Mouse (Mus musculus): Measurements from ENCODE around the gene Efna1.

Gene Efna1

DNA sequence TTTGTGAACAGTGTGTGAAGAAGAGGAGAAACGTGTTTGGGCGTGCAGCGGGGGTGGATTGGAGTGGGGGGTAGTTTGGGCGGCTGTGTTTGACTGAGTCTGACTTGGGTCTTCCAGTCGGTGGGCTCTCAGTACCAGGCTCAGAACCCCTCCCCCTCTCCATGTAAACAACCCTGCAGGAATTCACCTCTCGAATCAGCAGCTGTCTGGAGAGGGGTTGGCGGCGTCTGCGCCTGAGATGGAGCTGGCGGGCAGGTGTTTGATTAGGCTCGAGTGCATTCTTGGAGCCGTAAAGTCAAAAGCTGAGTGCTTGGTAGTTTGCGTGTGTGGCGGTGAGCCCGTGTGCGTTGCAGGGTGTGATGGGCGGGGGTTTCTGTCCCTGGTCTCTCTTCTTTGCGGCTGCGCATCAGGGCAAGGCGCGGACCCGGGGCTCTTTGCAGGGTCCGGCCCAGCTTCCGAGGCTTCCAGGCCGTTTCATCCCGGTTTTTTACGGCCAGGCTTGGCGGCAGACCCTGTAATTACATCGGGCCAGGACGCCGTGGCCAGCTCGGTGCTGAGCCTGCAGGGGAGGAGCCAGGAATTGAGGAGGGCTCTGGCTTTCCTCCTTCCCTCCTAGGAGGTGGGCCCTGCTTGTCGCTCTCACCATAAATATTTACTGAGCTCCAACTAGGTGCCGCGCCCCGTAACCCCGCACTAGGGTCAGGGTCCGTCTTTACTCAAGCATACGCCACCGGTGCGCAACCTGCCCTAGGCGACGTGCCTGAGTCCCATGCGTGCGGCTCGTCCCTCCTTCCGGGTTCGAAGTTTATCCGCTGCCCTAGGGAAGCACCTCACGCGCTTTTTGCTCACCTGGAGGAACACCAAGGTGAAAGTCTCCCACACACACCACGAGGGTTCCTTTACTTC, at the start of gene Efna1:
Efna1 (minus strand) TSS at position 537 of the 906 bp plus-strand sequence.
- DNase-seq (ENCODE audit: low spot score in 2 of 2): peak in 1 of 2 experiments; percentile 23

DNA sequence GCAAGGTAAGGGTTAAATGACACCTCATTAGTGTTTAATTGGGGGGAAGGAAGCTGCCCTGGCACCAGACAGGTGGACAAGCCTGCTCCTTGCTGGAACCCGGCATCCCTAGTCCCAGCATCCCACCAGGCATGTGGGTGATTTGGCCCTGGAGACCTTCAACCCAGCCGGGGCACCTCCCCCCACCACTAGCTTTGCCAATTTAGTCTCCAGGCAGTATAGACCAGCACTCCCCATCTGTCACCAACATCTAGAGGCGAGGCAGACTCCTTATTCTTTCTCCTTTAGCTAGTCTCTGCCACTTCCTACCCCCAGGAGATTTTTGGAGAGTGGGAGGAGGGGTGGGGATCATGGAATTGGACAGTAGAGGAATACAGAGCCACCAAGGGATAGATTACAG, 49.4 kb upstream of the Efna1 start:
- DNase-seq (ENCODE audit: low spot score in 2 of 2): no peak

DNA sequence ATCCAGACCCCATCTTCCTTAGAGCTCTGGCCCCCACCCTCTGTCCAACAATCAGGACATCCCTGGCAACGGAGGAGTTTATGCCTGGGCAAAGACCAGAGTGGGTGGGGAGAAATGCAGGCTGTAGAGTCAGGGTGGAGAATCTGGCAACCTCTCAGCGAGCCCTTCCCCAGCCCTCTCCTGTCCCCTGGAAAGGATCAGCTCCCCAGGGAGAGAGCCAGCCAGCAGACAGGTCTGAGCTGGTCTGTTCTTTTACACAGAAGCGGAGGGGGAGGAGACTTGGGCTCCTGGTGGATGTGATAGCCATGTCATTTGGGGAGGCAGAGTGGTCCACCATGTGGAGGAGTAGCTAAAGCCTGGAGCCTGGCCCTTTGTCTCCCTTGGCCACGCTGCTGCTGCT, 47.7 kb upstream of the Efna1 start:
- DNase-seq (ENCODE audit: low spot score in 2 of 2): no peak

DNA sequence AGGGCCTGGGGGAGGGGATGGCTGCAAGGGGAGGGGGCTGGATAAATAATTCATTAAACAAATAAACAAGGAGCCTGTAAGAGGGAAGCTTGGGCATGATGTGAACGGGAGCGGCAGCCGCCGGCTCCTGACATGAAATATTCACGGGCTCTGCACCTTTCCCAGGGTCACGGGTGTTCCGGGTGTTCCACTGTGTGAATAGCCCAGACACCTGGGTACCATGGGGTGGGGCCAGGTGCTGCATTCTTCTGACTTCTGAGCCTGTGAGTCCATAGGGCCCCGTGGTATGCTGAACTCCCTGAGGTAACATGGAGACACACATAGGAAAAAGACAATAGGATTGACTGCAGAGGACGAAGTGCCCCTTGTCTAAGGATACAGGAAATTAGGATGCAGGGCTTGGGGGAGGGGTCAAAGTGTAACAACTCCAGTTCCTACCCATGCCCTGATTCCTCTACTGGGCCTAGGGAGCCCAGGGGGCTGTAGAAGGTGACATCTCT, 46.5 kb upstream of the Efna1 start:
- no peak for DNase-seq (ENCODE audit: low spot score in 2 of 2)

- no peak for DNase-seq (ENCODE audit: low spot score in 2 of 2)
Observed at GRCm38 (mm10) chr3:89325882-89326281, 44.9 kb upstream of the Efna1 start.

- DNase-seq (ENCODE audit: low spot score in 2 of 2): peak; percentile 25 to 33
Observed at GRCm38 (mm10) chr3:89322514-89323165, 41.7 kb upstream of the Efna1 start, which contains the start of gene Efna3. Gene Efna3 (minus strand): TSS chr3:89322965.

DNA sequence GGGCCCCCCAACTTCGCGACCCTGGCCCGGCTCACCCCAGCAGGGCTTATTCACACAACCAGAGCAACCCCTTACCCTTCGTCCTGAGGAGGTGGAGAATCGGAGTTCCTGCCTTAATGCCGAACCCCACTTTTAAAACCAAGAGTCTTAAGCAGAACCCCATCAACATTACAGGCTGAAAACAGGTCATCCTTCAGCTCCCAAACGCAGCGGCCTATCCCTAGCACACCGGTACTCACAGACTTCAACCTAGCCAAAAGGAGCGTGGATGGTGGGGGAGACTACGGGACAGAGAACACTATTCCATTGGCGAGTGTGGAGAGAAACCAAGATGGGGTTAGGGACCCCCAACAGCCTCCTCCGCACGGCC, 41.2 kb upstream of the Efna1 start:
- DNase-seq (ENCODE audit: low spot score in 2 of 2): no peak

DNA sequence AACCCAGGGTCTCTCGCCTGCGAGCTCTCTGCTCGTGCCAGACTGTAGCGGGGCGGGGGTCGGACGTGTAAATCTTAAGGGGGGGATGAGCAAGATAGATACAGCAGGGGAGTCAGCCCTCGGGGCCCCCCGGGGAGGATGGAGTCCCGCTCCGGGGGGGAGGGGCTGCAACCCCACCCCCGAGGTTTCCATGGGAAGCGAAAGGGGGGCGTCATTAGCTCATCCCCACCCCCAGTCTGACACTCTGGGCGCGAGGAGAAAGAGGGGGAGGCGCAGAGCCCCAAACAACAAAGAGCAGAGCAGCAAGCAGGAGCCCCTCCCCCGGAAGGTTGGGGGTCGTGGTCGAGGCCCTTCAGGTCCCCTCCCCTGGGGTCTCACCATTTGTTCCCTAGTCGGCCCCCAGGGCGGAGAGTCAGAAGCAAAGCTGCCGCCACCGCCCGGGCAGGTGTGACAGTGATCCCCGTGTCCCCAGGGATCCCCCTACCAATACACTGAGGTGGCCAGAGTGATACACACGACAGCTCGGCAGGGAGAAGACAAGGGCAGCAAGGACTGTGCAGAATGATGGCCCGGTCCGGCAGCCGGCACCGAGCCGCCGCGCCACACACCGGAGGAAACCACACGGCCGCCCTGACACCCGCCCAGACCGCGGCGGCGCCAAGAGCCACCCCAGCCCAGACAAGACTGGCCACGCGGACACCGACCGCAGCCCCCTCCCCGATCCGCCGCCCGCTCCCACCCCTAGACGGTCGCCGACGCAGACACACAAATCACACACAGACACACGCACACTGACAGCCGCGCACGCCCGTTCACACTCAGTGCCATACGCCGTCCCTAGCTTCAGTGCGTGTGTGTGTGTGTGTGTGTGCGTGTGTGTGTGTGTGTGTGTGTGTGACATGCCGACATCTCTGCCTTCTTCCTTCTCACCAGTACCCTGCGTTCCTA, 40.5 kb upstream of the Efna1 start:
- no peak for DNase-seq (ENCODE audit: low spot score in 2 of 2)

DNA sequence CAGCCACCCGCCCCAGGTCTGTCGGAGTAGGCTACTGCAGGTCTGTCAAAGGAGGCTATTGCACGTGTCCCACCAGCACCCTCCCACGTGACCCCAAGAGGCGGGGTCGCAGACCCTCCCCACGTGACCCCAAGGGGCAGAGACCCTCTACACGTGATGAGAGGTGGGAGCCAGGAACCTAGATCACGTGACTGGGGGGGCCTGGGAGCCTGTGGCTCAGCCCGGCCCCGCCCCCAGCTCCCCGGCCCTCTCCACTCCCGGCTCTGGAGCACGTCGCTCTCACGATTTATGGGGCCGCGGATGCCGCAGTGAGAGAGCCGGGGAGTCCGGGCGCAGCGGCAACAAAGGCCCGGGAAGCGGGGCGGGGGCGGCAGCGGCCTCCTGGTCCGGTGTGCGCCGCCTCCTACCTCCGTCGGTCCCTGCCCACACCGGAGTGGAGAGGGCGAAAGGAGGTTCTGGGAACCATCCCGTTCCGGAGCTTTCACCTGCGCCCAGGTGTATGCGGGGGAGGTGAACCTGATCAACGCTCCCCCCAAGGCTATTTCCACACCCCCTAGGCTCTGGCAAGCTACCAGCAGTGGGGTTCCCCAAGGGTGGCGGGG, 39.7 kb upstream of the Efna1 start:
- no peak for DNase-seq (ENCODE audit: low spot score in 2 of 2)

DNA sequence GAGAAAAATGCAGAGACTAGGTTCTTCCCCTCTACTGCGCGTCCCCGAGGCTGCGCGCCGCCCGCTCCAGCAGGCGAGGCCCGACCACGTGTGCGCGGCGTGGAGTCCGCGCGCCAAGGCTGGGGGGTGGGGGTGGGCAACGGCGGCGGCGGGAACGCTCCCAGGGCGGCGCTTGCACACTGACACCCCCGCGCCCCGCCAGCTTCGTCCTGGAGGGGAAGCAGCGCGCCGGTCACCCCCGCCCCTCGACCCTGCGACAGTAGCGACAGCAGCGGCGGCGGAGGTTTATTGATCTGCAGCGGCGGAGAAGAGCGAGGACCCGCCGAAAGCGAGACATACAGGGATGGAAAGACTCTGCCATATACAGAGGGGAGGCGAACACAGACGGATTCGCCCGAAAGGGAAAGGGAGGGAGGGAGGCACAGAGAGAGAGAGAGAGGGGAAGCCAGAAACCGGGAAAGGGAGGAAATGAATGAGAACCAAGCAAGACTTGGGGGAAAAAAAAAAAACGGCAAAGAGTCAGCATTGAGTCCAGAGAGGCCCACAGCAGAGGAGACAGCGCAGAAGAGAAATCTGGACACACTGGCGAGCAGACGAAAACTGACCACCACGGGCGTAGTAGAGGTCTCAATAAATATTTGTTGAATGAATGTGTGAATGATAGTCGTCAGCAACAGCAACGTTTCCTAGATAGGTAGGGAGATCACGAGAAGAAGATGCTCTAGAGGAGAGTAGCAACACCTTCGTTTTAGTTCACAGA, 38.8 kb upstream of the Efna1 start:
- no peak for DNase-seq (ENCODE audit: low spot score in 2 of 2)

- no peak for DNase-seq (ENCODE audit: low spot score in 2 of 2)
Observed at GRCm38 (mm10) chr3:89318971-89319590, 38.1 kb upstream of the Efna1 start.

GRCm38 (mm10) chr3:89318316-89318715, 37.4 kb upstream of the Efna1 start:
- DNase-seq (ENCODE audit: low spot score in 2 of 2): no peak

- no peak for DNase-seq (ENCODE audit: low spot score in 2 of 2)
Observed at GRCm38 (mm10) chr3:89317246-89317645, 36.3 kb upstream of the Efna1 start.

DNA sequence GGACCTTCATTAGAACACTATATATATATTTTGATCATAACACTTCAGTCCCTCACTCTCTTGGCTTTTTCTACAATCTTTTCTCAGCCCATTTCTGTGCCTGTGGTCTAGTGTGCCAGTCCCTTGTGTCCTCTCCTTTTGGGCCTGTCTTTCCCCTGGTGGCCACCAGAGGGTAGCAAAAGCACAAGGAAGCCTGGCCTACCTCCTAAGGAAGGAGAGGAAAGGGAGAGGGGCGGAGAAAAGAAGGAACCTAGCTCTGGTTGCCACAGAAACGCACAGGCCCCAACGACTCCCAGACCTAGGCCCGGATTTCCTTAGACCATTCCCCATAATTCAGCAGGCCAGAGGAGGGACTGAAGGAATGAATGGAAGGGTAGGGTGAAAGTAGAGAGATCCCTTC, 35.9 kb upstream of the Efna1 start:
- DNase-seq (ENCODE audit: low spot score in 2 of 2): peak; percentile 63 to 72

DNA sequence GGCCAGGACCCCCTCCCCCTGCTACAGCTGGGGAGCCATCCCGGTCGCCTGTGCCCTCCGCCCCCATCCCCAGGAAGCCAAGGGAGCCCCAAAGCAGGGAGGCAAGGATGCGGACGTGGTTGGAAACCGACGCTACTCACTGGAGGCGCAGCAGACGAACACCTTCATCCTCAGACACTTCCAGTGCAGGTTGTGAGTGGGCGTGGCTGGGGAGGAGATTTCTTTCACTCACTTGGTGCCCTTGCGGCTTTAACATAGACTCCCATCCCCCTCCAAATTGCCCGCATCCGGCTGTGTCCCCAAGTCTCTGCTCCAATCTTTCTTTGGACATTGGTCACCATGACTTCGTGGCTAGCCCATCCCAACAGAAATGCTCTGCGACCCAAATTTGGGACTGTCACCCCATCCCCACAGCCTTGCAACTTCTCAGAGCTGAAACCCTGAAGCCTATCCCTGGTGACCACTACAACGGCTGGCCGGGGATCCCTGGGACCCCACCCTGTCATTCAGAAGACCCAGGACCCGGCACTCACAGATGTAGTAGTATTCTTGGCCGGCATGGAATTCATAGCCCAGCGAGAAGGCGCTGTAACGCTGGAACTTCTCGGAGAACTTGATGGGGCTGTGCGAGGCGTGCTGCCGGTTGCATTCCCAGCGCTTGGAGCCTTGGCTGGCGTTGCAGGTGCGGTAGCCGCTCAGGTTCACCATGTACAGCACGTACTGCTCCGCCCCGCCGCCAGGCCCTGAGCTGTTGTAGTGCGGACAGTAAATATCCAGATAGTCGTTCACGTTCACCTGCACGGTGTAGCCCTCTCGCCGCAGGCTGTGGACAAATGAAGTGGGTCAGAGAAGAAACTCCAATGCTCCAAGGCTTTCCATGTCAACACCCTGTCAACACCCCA, 35.2 kb upstream of the Efna1 start:
- DNase-seq (ENCODE audit: low spot score in 2 of 2): no peak

GRCm38 (mm10) chr3:89315195-89315929, 34.4 kb upstream of the Efna1 start:
- peak in 1 of 2 experiments; percentile 32 for DNase-seq (ENCODE audit: low spot score in 2 of 2)

GRCm38 (mm10) chr3:89314791-89315190, 33.8 kb upstream of the Efna1 start:
- no peak for DNase-seq (ENCODE audit: low spot score in 2 of 2)

GRCm38 (mm10) chr3:89314340-89314739, 33.4 kb upstream of the Efna1 start:
- DNase-seq (ENCODE audit: low spot score in 2 of 2): no peak
